Mouse (Mus musculus): ENCODE results near the gene Lrrc58.

The Lrrc58 gene

DNA sequence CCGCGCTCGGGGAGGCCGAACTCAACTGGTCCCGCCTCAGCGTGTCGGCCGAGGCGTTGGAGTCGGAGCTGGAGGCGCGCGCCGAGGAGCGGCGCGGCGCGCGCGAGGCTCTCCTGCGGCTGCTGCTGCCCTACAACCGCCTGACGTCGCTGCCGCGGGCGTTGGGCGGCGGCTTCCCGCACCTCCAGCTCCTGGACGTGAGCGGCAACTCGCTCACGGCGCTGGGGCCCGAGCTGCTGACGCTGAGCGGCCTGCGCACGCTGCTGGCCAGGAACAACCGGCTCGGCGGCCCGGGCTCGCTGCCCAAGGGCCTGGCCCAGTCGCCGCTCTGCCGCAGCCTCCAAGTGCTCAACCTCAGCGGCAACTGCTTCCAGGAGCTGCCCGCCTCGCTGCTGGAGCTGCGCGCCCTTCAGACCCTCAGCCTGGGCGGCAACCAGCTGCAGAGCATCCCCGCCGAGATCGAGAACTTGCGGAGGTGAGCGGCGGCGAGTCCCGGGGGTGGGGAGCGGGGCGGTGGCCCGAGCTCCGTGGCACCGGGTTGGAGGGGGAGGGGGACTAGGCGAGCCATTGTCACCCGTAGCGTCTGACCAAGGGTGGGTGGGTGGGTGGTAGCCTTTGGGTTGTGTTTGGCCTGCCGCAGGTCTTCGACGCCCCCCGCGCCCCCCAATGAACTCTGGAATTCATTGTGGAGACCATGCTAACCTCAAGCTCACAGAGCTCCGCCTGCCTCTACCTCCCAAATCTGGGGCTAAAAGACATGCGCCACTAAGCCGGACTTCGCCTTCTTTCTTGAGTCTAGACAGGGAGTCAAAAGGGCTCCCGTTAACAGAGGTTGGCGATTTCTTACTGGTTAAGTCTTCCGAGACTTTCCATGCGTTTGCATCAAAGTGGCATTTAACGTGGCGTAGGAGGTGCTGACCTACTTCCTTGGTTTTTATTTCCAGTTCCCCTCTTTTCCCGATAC is 599 bp downstream of the Lrrc58 start:
- peak in 1 of 2 experiments; percentile 57 for DNase-seq (ENCODE audit: low spot score in 2 of 2)

DNA sequence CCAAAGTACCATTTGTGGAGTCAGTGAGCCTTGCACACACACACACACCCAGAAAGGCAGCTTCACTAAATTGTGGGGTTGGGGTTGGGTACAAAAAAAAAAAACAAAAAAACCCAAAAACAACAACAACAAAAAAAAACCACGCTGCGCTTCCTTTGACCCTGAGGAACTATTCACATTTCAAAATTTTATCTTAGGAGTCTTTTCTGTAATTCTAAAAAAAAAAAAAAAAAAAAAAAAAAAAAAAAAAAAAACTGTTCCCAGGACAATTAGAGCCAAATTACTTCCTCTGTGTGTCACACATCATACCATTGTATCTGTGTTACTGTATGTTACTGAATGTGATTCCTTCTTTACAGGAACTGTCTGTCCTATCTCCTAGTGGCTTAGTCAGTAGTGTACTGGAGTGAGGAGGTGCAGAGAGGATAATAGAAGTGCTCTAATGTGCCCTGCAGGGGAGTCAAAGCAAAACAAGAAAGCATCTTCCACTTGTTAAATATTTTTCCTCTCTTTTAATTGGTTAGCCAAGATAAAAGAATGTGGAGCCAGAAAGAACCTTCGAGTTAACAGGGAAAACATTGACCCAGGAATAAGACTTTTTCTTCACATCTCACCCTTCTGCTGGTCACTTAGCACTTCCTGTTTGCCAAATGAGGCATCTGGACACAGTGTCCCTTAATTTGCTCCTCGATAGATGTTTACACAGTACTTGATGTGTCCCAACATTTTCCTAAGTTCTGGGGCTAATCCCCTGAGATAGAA is 1.5 kb downstream of the Lrrc58 start:
- DNase-seq (ENCODE audit: low spot score in 2 of 2) = no peak

DNA sequence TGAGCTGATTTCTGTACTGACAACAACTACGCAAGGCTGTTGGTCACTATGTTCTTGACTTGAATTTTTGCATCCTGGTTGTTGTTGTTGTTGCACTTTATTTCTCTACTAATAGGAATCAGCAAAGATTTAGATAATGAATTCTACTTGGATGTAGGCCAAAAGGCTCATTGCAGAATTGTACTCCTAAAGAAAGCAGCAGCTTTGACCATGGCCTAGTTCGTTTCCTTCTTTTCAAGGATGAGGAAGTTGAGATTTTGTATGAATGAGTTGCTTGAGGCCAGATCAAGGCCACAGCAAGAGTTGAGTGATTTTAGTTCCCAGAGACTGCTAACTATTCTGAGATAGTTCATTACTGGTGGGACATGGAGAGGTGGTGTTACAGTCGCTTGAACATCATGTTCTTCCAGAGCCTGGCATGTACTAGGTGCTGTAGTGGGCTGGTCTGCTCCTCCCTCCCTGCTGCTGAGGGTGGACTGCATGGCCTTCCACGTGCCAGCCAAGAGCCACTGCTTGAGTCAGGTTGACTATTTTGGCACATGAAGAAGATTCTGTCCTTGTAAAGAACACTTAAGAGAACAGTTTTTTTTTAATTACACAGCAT is 3.0 kb downstream of the Lrrc58 start:
- no peak for DNase-seq (ENCODE audit: low spot score in 2 of 2)

DNA sequence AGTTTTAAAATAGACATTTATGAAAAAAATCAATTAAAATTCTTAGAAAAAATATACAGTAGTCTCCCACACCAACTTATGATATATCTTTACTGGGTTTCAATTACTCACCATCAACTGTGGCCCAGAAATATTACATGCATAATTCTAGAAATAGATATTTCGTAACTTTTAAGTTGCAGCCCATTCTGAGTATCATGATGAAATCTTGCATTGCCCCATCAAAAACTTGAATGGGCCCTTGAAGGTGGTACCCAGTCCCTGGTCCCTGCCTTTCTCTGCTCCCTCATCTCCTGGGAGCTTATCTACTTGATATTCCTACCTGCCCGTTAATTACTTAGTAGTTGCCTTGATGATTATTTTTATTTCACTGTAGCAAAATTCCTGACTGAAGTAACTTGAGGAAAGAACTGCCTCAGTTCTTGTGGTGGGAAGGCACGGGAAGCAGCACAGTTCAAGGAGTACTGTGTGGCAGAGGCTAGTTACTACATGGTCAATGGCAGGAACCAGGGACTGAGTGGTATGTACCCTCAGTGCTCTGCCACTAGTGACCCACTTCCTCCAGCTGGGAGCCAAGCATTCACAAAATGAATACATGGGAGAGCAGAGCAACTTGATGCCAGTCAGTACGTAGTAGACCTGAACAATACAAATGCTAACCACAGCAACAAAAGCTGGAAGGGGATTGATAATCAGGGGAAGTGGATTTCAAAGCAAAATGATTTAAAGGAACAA is 6.5 kb downstream of the Lrrc58 start:
- no peak for DNase-seq (ENCODE audit: low spot score in 2 of 2)

DNA sequence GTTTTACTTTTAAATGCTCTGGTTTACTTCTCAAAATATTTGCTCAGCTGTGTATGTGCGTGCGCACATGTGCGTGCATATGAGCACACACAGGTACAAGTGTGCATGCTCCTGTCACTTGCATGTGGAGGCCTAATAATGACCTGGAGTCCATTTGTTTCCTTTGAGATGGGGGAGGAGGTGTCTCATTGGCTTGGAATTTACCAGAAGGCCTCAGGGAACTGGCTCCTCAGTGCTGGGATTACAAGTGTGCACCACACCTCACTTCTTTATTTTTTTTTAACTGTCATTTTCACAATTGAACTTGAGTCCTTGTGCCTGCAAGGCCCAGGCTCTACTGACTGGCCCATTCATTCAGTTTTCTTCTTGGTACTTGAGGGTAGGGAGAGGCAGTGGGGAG is 9.2 kb downstream of the Lrrc58 start:
- no peak for DNase-seq (ENCODE audit: low spot score in 2 of 2)

DNA sequence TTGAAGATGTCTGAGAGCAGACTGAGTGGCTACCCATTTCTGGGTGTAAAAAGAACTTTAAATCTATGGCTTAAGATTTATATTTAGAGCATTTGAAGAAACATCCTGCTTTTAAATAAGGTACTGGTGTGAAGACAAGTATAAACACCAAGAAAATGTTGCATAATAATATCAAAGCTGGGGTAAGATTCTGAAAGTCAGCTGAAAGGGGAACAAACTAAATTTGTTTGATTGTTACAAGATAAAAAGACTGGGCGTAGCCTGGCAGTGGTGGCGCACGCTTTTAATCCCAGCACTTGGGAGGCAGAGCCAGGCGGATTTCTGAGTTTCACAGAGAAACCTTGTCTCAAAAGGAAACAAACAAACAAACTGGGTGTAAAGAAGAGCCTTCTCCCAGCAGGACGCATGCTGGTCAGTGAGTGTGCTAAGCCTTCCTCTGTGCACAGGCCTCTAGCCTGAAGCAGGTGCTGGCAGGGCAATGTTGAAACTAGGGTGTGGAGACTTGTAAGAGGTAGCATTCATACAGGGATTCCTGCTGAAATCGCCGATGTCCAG is 10.8 kb downstream of the Lrrc58 start:
- DNase-seq (ENCODE audit: low spot score in 2 of 2) = no peak

DNA sequence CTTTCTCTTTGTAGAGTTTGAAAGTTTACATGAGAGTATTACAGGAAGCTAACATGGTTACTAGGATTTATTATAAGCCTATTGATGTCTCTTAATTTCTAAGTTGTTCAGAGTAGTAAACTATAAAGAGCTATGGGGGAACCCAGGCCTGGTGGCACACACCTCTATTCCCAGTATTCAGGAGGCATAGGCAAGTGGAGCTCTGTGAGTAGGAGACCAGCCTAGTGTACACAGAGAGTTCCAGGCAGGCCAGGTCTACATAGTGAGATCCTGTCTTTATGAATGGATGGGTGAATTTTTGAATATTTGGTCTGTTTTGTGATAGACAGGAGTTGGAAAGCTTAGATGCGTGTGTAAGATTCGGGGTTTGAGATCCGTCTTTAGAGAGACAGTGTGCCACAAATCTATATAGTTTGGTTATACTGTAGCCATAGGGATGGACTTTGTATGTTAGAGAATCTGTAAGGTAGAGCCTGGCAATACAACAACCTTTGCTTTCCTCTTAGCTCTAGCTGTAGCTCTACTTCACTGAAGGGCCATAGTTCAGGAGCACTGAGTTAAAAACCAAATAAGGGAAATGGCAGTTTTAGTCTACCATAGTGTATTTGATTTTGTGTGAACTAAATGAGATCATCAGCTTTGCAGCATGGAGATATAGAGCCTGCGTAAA is 11.7 kb downstream of the Lrrc58 start:
- no peak for DNase-seq (ENCODE audit: low spot score in 2 of 2)

DNA sequence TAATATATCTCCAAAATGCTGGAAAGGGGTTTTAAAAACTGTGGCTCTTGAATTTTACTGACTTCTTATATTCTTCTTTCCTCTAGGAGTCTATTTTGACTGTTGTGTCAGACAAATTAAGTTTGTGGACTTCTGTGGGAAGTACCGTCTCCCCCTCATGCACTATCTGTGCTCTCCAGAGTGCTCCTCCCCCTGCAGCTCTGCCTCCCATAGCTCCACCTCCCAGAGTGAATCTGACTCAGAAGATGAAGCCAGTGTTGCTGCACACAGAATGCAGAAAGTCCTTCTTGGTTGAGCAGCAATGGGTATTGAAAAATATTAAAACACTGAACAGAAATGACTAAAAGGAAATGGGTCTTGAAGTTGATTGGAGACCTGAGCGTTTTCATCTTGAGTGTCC is 13.0 kb downstream of the Lrrc58 start:
- DNase-seq (ENCODE audit: low spot score in 2 of 2) = no peak

DNA sequence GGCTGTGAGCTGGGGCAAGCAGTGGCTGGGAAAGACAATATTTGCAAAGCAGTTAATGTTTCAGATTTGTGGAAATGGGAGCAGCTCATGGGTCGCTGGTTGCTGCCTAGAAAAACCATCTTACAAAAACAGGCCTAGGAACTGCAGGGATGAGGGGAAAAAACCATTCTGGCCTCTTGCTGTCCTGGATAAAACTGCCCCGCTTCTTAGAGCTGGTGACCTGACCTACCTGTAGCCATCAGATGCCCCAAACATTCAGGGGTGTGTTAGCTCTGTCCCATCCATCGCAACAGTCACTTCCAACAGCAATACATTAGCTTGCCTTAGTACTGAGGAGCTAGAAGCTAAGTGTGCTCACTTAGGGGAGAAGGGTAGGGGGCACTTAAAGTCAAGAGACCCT is 20.8 kb downstream of the Lrrc58 start:
- DNase-seq (ENCODE audit: low spot score in 2 of 2) = no peak

DNA sequence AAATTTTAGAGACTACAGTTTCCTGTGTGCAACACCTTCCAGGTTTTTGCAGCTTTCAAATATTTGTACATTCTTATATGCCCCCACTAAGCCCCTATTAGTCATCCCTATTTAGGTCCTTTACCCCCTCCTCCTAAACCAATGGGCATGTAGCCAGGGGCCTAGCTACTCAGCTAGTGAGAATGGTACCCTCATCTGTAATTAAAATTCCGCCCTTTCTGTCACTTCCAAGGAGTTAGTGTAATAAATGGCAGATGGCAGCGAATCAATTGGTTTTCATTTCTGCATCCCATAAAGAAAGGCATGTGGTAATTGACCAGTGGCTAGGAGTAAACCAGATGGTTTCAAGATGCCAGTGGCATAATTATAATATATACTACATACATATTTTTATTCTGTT is 24.5 kb downstream of the Lrrc58 start:
- DNase-seq (ENCODE audit: low spot score in 2 of 2) = no peak

DNA sequence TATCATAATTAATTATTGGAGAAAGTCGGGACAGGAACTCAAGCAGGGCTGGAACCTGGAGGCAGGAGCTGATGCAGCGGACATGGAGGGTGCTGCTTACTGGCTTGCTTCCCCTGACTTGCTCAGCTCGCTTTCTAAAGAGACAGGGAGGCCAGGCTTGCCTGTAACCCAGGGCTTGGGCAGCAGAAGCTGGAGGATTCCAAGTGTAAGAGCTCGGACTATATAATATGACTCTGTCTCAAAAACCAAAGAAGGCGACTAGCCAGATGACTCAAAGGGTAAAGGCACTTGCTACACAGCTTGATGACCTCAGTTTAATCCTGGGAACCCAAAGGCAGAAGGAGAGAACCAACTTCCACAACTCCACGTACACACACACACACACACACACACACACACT is 25.2 kb downstream of the Lrrc58 start:
- DNase-seq (ENCODE audit: low spot score in 2 of 2) = no peak

DNA sequence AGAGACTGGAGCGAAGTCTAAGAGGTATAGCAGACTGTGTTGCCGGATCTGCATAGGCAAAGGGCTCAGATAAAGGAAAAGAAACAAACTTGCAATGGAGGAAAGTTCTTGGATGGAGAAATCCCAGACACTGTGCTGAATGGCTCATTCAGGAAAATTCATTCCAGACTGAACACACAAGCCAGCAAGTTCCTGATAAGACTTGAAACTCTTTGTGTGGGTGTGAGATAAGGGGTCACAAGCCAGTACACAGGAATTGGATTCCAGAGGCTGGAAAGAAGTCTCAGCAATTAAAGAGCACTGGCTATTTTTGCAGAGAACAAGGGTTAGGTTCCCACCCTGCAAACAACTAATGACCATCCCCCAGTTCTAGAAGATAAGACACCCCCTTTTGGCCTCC is 25.8 kb downstream of the Lrrc58 start:
- no peak for DNase-seq (ENCODE audit: low spot score in 2 of 2)

DNA sequence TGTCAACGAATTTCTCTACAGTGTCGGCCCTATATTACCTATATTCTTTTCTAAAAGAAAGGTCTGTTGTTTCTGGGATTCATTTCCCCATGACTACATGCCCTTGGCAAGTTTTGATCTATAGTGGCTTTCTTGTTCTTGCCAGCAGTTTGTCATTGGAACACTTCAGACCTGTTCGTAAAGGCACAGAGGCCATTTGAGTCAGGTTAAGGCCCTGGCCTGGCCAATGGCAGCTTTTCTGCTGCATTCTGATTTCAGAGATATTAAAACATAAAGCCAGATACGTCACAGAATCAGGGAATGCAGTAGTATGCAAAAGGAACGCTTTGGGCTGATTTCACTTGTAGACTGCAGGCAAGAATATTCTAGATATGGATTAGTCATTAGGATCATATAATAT is 30.6 kb downstream of the Lrrc58 start:
- DNase-seq (ENCODE audit: low spot score in 2 of 2) = no peak

DNA sequence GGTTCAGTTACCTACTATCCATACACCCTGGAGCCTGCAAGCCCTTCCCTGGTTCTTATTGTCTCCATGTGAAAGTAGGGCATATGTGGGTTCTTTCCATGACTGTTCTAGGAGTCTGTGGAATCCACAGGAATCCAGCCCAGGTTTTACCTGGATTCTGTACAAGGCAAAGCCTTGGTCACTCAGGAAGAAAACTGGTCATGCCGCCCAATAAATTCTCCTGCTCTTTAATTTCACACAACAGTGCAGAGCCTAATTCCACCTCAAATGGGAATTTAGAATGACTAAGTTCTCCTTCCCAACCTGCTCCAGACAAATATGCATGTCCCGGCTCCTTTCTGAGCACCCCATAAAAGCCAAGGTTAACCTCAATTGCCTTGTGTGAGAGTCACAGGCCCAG is 31.2 kb downstream of the Lrrc58 start:
- DNase-seq (ENCODE audit: low spot score in 2 of 2) = no peak

DNA sequence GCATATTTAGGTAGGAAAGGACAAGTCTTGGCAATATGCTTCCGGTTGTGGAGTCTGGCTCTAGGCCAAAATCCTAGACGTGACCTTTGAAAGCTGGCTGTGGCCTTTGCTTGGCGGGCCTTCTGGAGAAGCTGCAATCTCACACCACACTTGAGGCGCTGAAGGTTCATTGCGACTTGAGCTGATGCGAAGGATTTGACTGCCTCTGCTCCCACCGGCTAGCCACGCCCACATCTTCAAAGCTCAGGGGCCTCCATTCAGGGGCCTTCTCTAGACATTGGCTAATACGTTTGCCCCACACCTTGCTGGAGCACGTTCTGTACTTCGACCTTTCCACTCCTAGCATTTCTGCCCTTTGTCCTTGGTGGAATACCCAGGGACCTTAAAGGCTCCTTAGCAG is 33.1 kb downstream of the Lrrc58 start:
- DNase-seq (ENCODE audit: low spot score in 2 of 2) = no peak

DNA sequence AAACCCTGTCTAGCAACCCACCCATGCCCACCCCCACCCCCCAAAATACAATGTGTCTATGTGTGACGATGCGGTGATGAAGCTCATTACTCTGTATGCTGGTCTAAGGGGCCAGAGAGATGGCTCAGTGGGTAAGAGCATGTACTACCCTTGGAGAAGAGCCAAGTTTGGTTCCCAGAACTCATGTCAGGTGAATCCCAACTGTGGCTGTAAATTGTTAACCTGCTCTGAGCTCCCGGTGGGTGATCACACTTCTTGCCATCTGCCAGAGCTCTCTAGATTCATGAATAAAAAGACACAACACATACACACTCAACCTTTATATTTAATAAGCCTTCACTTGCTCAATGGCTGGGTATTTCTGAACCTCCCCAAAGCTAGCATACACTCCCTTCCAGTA is 38.3 kb downstream of the Lrrc58 start:
- no peak for DNase-seq (ENCODE audit: low spot score in 2 of 2)

DNA sequence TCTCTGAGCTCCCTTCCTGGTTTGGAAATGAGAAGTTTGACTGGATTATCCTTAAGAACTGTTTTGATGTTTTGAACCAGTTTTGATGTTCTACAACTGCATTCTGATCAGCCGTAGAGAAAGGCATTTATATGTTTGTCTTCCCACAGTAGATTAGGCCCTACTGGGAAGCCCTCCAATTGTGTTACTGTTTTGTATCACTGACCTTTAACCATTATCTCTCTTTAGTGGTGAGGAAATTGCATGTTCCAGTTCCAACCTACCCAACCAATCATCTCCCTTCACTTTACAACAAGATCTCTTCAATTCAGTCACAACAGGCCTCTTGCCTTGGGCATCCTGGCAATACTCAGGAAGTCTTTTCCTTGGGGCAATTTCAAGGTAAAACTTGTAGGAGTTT is 42.9 kb downstream of the Lrrc58 start:
- no peak for DNase-seq (ENCODE audit: low spot score in 2 of 2)

DNA sequence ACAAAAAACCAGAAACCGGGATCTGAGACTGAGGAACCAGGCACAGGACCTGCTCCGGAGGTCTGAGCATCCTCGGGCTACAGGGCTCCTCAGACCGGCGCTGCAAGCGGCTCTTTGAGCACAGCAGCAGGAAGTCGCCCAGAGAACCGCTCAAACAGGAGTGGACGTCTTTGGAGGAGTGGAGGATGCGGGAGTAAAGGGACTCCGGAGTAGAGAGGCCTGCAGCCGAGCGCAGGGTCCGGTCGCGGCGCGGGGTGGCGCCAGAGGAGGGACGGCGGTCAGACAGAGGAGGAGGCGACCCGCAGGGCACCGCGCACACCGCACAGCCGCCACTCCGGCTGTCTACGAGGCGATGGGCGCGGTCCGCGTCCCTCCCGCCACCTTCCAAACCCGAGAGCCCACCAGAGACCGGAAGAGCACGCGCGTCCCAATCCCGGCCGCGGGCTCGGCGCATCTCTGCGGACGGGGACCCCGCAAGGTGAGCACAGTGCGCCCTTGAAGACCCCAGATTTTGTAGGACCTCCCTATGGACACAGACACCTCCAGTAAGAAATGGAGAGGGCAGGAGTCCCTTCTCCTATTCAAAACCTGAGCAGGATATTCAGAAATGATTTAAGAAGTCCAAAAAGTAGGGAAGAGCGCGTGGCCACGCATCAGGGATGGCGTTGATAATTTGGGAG is 48.1 kb downstream of the Lrrc58 start, which contains the start of gene Gpr156:
Gpr156 (plus strand) TSS at position 359 of the 680 bp plus-strand sequence.
- DNase-seq (ENCODE audit: low spot score in 2 of 2) = peak; percentile 6 to 27

DNA sequence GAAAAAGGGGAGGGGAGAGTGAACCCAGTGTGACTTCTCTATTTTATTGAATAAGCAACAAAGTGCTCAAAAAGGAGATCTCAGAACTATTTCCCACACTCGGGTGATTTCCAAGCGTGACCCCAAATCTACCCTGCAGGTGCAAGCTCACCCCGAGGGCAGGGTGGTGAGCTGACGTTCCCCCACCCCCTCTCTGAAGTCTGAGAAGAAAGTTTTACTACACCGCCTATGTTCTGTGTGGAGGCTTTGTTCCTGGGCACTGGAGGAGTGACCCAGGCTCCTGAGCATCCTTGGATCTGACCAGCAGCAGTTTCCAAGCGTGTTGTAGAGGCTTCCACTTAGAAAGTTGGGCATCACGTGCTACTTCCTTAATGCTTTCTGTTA is 48.6 kb downstream of the Lrrc58 start:
- DNase-seq (ENCODE audit: low spot score in 2 of 2) = peak in 1 of 2 experiments; percentile 31

DNA sequence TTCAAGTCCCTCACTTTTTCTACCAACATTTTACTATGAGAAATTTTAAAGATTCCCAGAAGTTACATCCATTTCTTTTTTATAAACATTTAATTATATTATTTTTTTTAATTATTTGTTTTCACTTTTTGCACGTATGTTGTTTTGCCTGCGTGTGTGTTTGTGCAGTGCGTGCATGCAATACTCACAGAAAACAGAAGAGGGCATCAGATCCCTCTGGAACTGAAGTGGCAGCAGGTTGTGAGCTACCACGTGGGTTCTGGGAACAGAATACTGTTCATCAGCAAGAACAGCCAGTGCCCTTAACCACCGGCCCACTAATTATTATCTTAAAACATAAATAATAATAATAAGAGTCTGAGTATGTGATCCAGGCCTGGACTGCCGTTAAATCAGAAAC is 50.8 kb downstream of the Lrrc58 start:
- no peak for DNase-seq (ENCODE audit: low spot score in 2 of 2)
